Mouse (Mus musculus) liver, adult (tissue): ENCODE measurements at regions not wholly inside any gene's neighbourhood (a gene's known extent, or its start where the extent isn't known, plus 50 kb on each side); places are given as distances from the start of the nearest gene placed in this dataset.

Experiments
- GATA4 ChIP-seq: IDR thresholded peaks from 2 replicates; pipeline ENCODE4 v1.6.1; 2014; ENCODE audit warnings: mild to moderate bottlenecking, low read length; ENCODE audit not compliant: insufficient replicate concordance

- TF ChIP-seq GATA4: no peak
Observed at GRCm38 (mm10) chr11:112366715-112367114, 415.3 kb upstream of the Sox9 start.

- no peak for TF ChIP-seq GATA4
Observed at GRCm38 (mm10) chr11:112370941-112371340, 411.1 kb upstream of the Sox9 start.

- no peak for TF ChIP-seq GATA4
Observed at GRCm38 (mm10) chr11:112400069-112400468, 382.0 kb upstream of the Sox9 start.

GRCm38 (mm10) chr11:112407681-112408080 lies 374.3 kb upstream of the Sox9 start:
- TF ChIP-seq GATA4: no peak

- TF ChIP-seq GATA4: no peak
Observed at GRCm38 (mm10) chr11:112412434-112412833, 369.6 kb upstream of the Sox9 start.

GRCm38 (mm10) chr11:112442639-112443038 lies 339.4 kb upstream of the Sox9 start:
- TF ChIP-seq GATA4: no peak

GRCm38 (mm10) chr11:112443890-112444289 lies 338.1 kb upstream of the Sox9 start:
- no peak for TF ChIP-seq GATA4

GRCm38 (mm10) chr11:112449632-112450031 lies 332.4 kb upstream of the Sox9 start:
- no peak for TF ChIP-seq GATA4

GRCm38 (mm10) chr11:112450227-112450626 lies 331.8 kb upstream of the Sox9 start:
- no peak for TF ChIP-seq GATA4

- no peak for TF ChIP-seq GATA4
Observed at GRCm38 (mm10) chr11:112458075-112458474, 323.9 kb upstream of the Sox9 start.

GRCm38 (mm10) chr11:112463121-112463520 lies 318.9 kb upstream of the Sox9 start:
- TF ChIP-seq GATA4: no peak

- TF ChIP-seq GATA4: no peak
Observed at GRCm38 (mm10) chr11:112464386-112464785, 317.6 kb upstream of the Sox9 start.

GRCm38 (mm10) chr11:112470336-112470735 lies 311.7 kb upstream of the Sox9 start:
- TF ChIP-seq GATA4: no peak

- TF ChIP-seq GATA4: no peak
Observed at GRCm38 (mm10) chr11:112473237-112473636, 308.8 kb upstream of the Sox9 start.

GRCm38 (mm10) chr11:112473681-112474080 lies 308.3 kb upstream of the Sox9 start:
- TF ChIP-seq GATA4: no peak

GRCm38 (mm10) chr11:112480360-112480759 lies 301.7 kb upstream of the Sox9 start:
- TF ChIP-seq GATA4: no peak

- no peak for TF ChIP-seq GATA4
Observed at GRCm38 (mm10) chr11:112501781-112502180, 280.2 kb upstream of the Sox9 start.

- no peak for TF ChIP-seq GATA4
Observed at GRCm38 (mm10) chr11:112519076-112519475, 262.9 kb upstream of the Sox9 start.
